Mouse (Mus musculus): ENCODE data around the gene Ednra.

DNA sequence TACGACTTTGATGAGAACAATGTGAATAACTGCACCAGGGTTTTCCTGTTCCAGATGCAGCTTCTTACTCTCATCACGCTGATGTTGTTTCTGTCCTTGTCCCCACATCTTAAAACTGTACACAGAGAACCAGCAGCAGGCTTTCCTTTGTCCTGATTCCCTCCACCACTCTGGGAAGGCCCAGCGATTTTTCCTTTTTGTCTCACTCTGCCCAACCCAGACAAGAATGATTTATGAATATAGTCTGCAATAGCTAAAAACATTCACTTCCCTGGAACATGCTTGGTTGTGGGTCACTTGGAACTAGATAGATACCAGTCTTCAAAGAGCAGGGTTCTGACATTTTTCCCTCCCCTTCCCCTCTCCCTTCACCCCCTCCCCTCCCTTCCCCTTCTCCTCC is 29.2 kb downstream of the Ednra start:
- TF ChIP-seq CTCF (conservative IDR thresholded peaks at IDR 0.05; ENCODE audit: low read length) (no peak), NANOG (IDR thresholded peaks at IDR 0.05; ENCODE audit: borderline replicate concordance, low read length) (no peak)

All from E14TG2a.4 (cell line).